Mouse (Mus musculus) myocyte (in vitro differentiated cells): ENCODE measurements around the gene Ercc6l2.

Experiments
- E2F4 ChIP-seq: IDR thresholded peaks from one replicate; pipeline ENCODE4 v1.6.1; 2011; ENCODE audit warnings: mild to moderate bottlenecking, control low read depth, moderate library complexity; ENCODE audit not compliant: insufficient read depth
- MAX ChIP-seq: IDR thresholded peaks from one replicate; pipeline ENCODE4 v1.6.1; 2011; ENCODE audit warnings: low read depth, mild to moderate bottlenecking, control low read depth
- MYOD1 ChIP-seq, 3 experiments: IDR thresholded peaks; one replicate each; pipeline ENCODE4 v1.6.1; 2011; ENCODE audit warnings: control low read depth in 2 of 3, low read depth in 2 of 3, mild to moderate bottlenecking in 2 of 3, moderate library complexity in 1 of 3; ENCODE audit not compliant: insufficient read length in 2 of 3, control insufficient read depth in 1 of 3
- POLR2A ChIP-seq: IDR thresholded peaks from one replicate; pipeline ENCODE4 v1.6.1; 2011; ENCODE audit warnings: low read depth, mild to moderate bottlenecking, control low read depth, moderate library complexity; ENCODE audit not compliant: insufficient read length

- no peak for TF ChIP-seq MAX
- no peak for TF ChIP-seq E2F4
- TF ChIP-seq POLR2A, result no peak
- no peak for TF ChIP-seq MYOD1 (IDR thresholded peaks at IDR 0.05; ENCODE audit: control insufficient read depth in 1 of 3, insufficient read length in 2 of 3, low read depth in 2 of 3)
These were observed 35.4 kb upstream of the Ercc6l2 start for GRCm38 (mm10) chr13:63779376-63780291.
